Mouse (Mus musculus) stomach, adult 2 months (tissue): ENCODE data around the gene Snrnp35. TPM values are rescaled to one million over a fixed set of nuclear protein-coding genes. Genes with fewer than 3 reads are reported as not detected.

ENCODE experiments used
- polyA plus RNA-seq: library from polyadenylated mRNA; depleted of rRNA; stranded (reverse); fragments of >200 nt; gene quantifications from 2 replicates; pipeline ENCODE4 v1.2.3, GENCODE M21; 2012; rRNA removed

Snrnp35 gene
- polyA plus RNA-seq: 0.38 and 0.57 TPM in 2 replicates

DNA sequence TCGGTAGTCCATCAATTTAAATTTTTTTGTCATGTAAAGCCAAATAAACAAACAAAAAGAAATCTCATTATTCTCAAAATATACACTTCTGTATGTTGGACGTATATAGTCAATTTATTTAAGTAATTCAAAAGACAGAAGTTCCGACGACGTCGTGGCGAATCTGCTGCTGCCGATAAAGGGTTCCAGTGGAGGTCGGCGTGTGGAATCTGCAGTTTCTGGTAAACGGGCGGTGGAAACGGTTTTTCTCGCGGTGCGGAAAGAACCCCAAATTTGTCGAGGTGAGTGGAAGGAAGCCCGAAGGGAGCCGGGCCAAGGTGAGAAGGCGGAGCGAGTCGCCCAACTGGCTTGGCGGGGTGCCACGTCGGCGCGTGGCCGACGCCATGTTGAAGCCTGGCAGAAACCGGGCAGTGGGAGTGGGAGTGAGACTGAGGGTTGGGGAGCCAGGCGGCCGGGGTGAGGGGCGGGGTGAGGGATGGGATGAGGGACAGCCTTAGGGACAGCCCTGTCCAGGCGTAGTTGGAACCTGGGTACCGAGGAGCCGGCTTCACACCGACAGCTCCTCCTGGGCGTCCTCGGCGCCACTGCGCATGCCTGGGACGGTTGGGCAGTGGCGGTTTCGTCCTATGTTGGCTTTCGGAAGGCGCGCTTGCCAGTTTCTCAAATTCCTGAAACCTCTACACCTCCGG is at the start of gene Snrnp35:
Snrnp35 (plus strand) TSS at position 169 of the 689 bp plus-strand sequence.

DNA sequence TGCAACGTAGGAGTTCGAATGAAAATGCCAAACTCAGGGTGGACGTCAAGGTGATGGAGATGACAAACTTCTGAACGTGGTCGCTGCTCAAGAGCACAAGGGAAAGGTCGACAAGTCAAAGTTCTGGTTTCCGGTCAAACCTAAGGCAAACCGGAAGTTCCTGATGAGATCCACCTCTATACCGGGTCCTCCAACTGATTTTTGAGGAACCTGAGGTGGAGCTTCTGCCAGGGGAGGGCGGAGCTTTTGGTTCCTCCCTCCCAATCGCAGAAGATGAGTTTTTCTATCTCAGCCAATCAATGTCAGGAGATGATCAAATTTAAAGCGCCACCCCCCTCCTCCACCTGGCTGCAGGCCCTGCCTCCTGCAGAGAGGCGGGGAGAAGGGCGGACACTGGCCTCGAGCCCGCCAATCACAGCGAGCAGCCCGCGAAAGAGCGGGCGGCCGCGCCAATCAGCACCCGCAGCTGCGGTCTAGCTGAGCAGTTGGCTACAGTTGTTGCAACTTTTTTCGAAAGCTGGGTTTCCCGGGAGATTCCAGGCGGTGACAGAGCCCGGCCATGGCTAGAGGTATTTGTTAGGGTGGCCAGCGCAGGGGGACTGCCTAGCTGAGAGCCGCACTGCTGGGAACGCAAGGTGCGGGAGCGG is 43.4 kb upstream of the Snrnp35 start, which contains the start of gene Kmt5a:
Kmt5a (plus strand) TSS at position 484 of the 647 bp plus-strand sequence.

DNA sequence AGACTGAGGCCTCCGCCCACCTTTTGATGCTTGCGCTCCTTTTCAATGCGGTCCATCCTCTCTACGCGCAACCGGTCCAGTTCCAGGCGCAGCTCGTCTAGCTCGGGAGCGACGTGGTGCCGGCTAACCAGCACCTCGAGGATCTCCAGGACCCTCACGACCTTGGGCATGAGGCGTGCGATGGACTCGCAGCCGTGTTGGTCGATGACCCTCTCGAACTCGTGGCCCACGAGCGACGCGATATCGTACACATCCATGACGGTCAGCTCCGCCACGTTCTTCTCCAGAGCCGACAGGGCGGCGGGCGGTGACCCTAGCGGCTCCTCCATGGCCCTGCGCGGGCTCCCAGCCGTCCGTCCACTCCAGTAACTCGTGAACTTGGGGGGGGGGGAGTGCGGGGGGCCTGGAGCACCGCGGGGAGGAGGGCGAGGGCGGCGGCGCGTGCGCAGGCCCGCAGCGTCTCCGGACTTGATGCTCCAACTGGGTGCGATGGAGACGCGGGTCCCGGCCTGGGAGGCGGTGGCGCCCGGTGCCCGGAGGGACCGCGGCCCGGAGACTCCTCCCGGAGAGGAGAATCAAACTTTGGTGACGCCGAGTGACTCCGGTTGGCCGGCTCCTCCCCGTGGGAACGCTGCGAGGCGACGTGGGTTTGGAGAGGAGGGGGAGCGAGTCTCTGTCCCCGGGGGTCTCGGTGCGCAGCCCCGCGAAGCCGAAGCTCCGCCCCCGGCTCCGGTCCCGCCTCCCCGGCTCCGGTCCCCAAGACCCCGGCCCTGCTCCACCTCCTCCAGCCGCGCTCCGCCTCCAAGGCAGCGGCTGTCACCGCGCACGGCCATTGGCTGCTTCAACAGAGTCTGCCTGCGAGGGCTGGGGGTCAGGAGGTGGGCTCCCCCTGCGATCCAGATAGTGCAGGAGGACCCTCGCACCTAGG is 48.0 kb downstream of the Snrnp35 start, which contains the start of gene Rilpl1:
Rilpl1 (minus strand) TSS at position 737 of the 928 bp plus-strand sequence.

DNA sequence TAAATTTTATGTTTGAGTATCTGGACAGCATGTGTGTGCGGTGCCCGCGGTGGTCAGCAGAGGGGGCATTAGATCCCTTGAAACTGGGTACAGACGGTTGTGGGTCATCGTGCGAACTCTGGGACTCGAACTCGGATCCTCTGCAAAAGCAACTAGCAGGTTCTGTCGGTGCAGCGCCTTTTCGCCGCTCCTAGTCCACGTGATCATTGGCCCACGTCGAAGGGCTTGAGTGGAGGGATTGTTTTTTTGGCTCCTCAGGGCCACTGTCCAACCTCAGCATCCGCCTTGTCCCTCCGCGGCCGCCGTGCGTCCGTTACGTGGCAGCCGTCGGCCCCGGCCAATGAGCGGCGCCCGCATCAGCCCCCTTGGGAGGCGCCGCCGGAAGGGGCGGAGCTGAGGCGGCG is 57.5 kb downstream of the Snrnp35 start, which contains the start of gene Tmed2:
Tmed2 (plus strand) TSS at position 313 of the 404 bp plus-strand sequence.

Other genes with a start within 250 kb of the Snrnp35 start
- gene Pitpnm2, start 233.4 kb upstream of the Snrnp35 start, polyA plus RNA-seq: 18.4 and 19.5 TPM in 2 replicates
- 0.40 and 0.56 TPM in 2 replicates for gene Mphosph9, start 155.2 kb upstream of the Snrnp35 start, polyA plus RNA-seq
- gene 2810006K23Rik, start 155.0 kb upstream of the Snrnp35 start, polyA plus RNA-seq: 1.1 and 1.5 TPM in 2 replicates
- 31.9 and 41.4 TPM in 2 replicates for gene Cdk2ap1, start 120.1 kb upstream of the Snrnp35 start, polyA plus RNA-seq
- gene Sbno1, start 57.1 kb upstream of the Snrnp35 start, polyA plus RNA-seq: 2.2 and 2.6 TPM in 2 replicates
- 37.3 and 38.1 TPM in 2 replicates for gene Kmt5a, start 43.2 kb upstream of the Snrnp35 start, polyA plus RNA-seq
- gene Rilpl2, start 4.8 kb upstream of the Snrnp35 start, polyA plus RNA-seq: 7.1 and 8.3 TPM in 2 replicates
- 3.3 and 3.9 TPM in 2 replicates for gene Rilpl1, start 48.3 kb downstream of the Snrnp35 start, polyA plus RNA-seq
- 62.2 and 109 TPM in 2 replicates for gene Tmed2, start 57.6 kb downstream of the Snrnp35 start, polyA plus RNA-seq
- 5.0 and 6.3 TPM in 2 replicates for gene Ddx55, start 69.7 kb downstream of the Snrnp35 start, polyA plus RNA-seq
- 10.1 and 10.7 TPM in 2 replicates for gene Eif2b1, start 96.0 kb downstream of the Snrnp35 start, polyA plus RNA-seq
- 10.6 and 12.0 TPM in 2 replicates for gene Gtf2h3, start 96.0 kb downstream of the Snrnp35 start, polyA plus RNA-seq
- gene Atp6v0a2, start 145.4 kb downstream of the Snrnp35 start, polyA plus RNA-seq: 23.6 and 24.4 TPM in 2 replicates
- 0.05 and 0.08 TPM in 2 replicates for gene Dnah10, start 242.0 kb downstream of the Snrnp35 start, polyA plus RNA-seq